Mouse (Mus musculus): ENCODE data around the gene Kbtbd12. TPM values are rescaled to one million over a fixed set of nuclear protein-coding genes. Genes with fewer than 3 reads are reported as not detected.

Kbtbd12 gene
- total RNA-seq, 1 experiment: 0.09 TPM

DNA sequence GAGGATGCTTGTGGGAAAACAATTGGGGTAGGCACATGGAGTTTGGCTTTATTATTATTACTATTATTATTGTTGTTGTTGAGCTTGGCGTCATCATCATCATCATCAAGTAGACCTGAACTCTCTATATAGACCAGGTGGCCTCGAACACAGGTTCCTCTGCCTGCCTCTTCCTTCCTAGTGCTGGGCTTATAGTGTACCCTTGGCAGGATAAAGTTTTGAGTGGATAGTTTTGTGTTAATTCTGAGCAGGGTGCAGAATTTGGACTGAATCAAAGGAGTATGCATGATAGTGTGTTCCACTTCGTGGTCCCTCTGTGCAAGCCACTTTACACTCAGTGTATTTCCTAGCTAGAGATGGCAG, 137.4 kb downstream of the Kbtbd12 start:
- H3K9me3 ChIP-seq (ENCODE audit: control insufficient read depth, insufficient read depth, low read depth, low read length): no peaks in the 10 kb centered on the region
- TF ChIP-seq HCFC1 (IDR thresholded peaks at IDR 0.05; ENCODE audit: borderline replicate concordance, insufficient read depth, low read length) (no peak), ZC3H11A (IDR thresholded peaks at IDR 0.05; ENCODE audit: borderline replicate concordance, low read depth, low read length) (no peak), ZNF384 (IDR thresholded peaks at IDR 0.05; ENCODE audit: low read depth, low read length) (no peak), MAFK (IDR thresholded peaks at IDR 0.05; ENCODE audit: insufficient read depth, low read depth, low read length) (no peak), CHD2 (IDR thresholded peaks at IDR 0.05; ENCODE audit: low read depth, low read length) (no peak)
- no peak overlapping the region for H3K9ac ChIP-seq (ENCODE audit: insufficient read depth, low read depth, low read length, poor library complexity, severe bottlenecking)
- DNase-seq (ENCODE audit: low read depth, low spot score): no peak
- no peak overlapping the region for H3K27ac ChIP-seq (ENCODE audit: insufficient read depth, low read depth, low read length, poor library complexity, severe bottlenecking)
- peaks cover 46% of the 10 kb centered on the region for H3K36me3 ChIP-seq (ENCODE audit: control insufficient read depth, insufficient read depth, low read length, poor library complexity, severe bottlenecking)
- peak overlapping the region; percentile 47 to 64; a peak in 3 of 4 replicates for H3K4me3 ChIP-seq (ENCODE audit: insufficient read depth in 1 of 2, low read depth in 1 of 2, low read length in 2 of 2, poor library complexity in 1 of 2, severe bottlenecking in 1 of 2)
- in situ Hi-C loops (cut with MboI; ENCODE audit: low sequenced_read_pairs in 2 of 2, unreplicated experiment in 2 of 2): loop anchor here in 1 of 2 experiments (10.0 kb wide), 1 partner anchor 316 kb away; no protein-coding TSS in a partner anchor
- peaks cover 0 to 9% of the 10 kb centered on the region in 2 experiments; a peak in 1 of 4 replicates for H3K4me1 ChIP-seq (ENCODE audit: control insufficient read depth in 2 of 2, insufficient read depth in 2 of 2, low read length in 2 of 2, poor library complexity in 1 of 2)

DNA sequence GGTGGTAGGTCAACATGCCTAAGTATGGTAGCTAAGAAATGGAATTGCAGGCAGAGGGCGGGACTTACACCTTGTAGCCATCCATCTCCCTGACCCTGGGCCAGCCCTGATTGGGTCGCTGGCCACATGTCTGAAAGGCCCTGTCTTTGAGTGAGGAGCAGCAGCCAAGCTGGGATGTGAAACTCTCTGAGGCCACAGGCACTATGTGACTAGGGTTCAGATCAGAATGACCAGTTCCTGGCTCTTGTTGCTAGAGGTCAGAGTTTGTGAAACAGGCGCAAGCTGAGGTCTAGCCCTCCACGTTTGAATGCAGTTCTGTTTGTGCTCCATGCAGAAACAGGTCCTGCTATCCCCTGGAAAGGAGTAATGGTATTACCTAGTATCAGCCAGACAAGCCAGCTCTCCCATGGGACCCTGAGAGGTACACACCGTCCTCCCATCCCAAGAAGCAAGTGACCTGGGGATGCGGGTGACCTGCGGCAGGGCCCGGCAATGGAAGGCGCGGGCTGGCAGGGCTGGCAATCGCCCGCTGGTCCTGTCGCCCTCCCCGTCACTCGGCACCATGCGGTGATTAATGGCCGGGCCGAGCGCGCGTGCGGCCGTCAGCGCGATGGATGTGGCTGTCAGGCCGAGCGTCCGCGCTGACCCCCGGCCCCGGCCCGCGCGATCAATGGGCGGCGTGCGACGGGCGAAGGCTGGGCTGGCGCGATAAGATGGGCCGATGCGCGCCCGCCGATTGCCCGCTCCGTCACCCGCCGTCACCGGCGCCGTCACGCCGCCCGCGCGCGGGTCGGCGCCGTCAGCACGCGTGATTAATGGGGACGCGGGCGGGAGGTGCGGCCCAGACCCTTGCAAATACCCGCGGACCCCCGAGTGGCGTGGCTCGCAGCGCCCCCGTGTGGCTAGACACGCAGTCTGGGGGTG, 138.0 kb downstream of the Kbtbd12 start:
- Histone ChIP-seq H3K4me1 (ENCODE audit: control insufficient read depth in 2 of 2, insufficient read depth in 2 of 2, low read length in 2 of 2, poor library complexity in 1 of 2) (peaks cover 0 to 9% of the 10 kb centered on the region in 2 experiments; a peak in 1 of 4 replicates), H3K36me3 (ENCODE audit: control insufficient read depth, insufficient read depth, low read length, poor library complexity, severe bottlenecking) (peaks cover 40% of the 10 kb centered on the region), H3K9ac (ENCODE audit: insufficient read depth, low read depth, low read length, poor library complexity, severe bottlenecking) (peak overlapping the region; percentile 54), H3K9me3 (ENCODE audit: control insufficient read depth, insufficient read depth, low read depth, low read length) (no peaks in the 10 kb centered on the region), H3K4me3 (ENCODE audit: insufficient read depth in 1 of 2, low read depth in 1 of 2, low read length in 2 of 2, poor library complexity in 1 of 2, severe bottlenecking in 1 of 2) (peak overlapping the region; percentile 47 to 64), H3K27ac (ENCODE audit: insufficient read depth, low read depth, low read length, poor library complexity, severe bottlenecking) (no peak overlapping the region)
- DNase-seq (ENCODE audit: low read depth, low spot score): no peak
- in situ Hi-C loops (cut with MboI; ENCODE audit: low sequenced_read_pairs in 2 of 2, unreplicated experiment in 2 of 2): loop anchor here in 1 of 2 experiments (10.0 kb wide), 1 partner anchor 315 kb away; no protein-coding TSS in a partner anchor
- TF ChIP-seq HCFC1 (IDR thresholded peaks at IDR 0.05; ENCODE audit: borderline replicate concordance, insufficient read depth, low read length): 0 out of 2 replicates have a peak, but pooled peaks have one; percentile 47
- no peak for TF ChIP-seq ZNF384 (IDR thresholded peaks at IDR 0.05; ENCODE audit: low read depth, low read length)

Other genes starting within 250 kb of the Kbtbd12 start
- 26.2 and 27.9 TPM in 2 replicates for gene Eefsec, start 191.4 kb downstream of the Kbtbd12 start, total RNA-seq (2012; rRNA removed)
- 117 and 149 TPM in 2 replicates for gene Ruvbl1, start 172.5 kb downstream of the Kbtbd12 start, total RNA-seq (2012; rRNA removed)
- gene Sec61a1, start 119.0 kb downstream of the Kbtbd12 start, total RNA-seq (2012; rRNA removed): 414 and 461 TPM in 2 replicates
- gene Mgll, start 86.5 kb upstream of the Kbtbd12 start, total RNA-seq (2012; rRNA removed): 7.8 and 8.4 TPM in 2 replicates
- gene Abtb1, start 204.0 kb upstream of the Kbtbd12 start, total RNA-seq (2012; rRNA removed): 33.0 and 55.3 TPM in 2 replicates
- 5.0 and 5.7 TPM in 2 replicates for gene Podxl2, start 237.1 kb upstream of the Kbtbd12 start, total RNA-seq (2012; rRNA removed)